Mouse (Mus musculus) layer of hippocampus, adult 18-20 months (tissue): ENCODE measurements around the gene Kmt2d. TPM values are rescaled to one million over a fixed set of nuclear protein-coding genes. Genes with fewer than 3 reads are reported as not detected.
"Not testable (repeated sequence)": the region's sequence is repeated elsewhere in the genome, so short reads cannot be mapped to it uniquely, and the experiment has no call there.

Experiments
- DNase-seq, 2 experiments: peaks; one replicate each; pipeline ENCODE4 v3.0.0; 2022; ENCODE audit warnings: low spot score in 2 of 2
- total RNA-seq, 2 experiments: library from RNA; stranded (reverse); gene quantifications; 2 replicates each; pipeline ENCODE4 v1.2.3; 2021

The Kmt2d gene
- total RNA-seq, 2 experiments from 2014 or later = 89.1 to 103 TPM

DNA sequence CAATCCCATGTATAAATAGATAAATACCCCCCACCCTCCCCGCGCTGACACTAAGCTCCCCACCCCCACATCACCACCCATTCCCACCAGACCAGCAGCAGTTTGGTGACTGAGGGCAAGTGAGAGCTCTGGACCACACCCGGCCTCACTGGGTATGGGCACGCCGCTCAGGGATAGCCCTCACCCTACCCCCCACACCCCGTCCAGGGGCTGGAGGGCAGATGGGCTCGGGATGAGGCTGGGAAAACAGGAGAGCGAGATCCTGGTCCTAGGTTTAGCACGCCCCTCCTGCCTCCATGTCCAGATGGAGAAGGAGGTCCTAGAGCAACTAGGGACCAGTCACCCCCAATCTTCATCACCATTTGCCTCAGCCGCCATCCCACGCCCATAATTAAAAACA lies 37.7 kb downstream of the Kmt2d start:
- no peak for DNase-seq

GRCm38 (mm10) chr15:98832161-98833058 lies 38.6 kb downstream of the Kmt2d start:
- DNase-seq = peak in 1 of 2 experiments; percentile 40

- DNase-seq = no peak
Observed at GRCm38 (mm10) chr15:98831684-98832035, 39.3 kb downstream of the Kmt2d start.

DNA sequence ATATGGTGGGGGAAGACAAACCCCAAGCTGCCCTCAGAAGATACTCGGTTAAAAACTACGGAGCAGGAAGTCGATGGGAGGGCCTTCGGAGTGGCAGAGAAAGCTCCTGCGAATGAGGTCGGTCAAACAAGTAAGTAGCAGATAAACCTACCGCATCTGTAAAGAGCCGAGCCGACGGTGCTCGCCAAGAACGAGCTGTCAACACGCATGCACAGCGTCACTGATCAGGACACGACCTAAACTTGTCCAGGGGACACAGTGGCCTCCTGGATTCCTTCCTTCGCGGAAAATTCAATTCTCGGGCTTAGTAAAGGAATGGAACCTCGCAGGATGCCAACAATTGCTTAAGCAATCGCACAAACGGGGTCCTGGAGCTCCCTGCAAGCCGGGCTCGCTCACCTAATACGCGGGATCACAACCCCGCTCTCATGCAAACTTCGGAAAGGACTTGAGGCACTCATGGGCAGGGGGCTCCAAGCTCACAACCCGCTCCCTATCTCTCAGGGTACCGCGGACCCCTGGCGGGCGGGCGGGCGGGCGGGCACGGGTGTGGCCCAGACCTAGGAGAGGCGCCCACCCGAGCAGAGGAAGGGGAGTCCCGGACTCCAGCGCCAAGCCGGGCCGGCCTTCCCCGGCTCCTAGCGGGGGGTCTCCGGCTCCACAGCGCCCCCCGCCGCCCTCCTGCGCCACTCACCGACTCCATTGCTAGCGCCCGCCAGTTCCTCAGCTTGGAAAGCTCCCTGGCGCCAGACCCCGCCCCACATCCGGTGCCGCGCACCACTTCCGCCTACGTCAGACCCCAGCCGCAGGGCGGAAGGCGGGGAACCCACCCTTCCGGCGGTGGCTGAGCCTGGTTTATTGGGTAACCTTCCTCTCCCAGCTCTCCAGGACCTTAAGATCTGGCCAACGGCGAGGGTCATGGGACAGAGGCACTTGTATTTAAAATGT lies 40.0 kb downstream of the Kmt2d start, which contains the start of gene Prkag1:
Gene Prkag1, minus strand, starts transcription at position 786 of the 948 bp plus-strand sequence.
- peak; percentile 94 to 95 for DNase-seq

DNA sequence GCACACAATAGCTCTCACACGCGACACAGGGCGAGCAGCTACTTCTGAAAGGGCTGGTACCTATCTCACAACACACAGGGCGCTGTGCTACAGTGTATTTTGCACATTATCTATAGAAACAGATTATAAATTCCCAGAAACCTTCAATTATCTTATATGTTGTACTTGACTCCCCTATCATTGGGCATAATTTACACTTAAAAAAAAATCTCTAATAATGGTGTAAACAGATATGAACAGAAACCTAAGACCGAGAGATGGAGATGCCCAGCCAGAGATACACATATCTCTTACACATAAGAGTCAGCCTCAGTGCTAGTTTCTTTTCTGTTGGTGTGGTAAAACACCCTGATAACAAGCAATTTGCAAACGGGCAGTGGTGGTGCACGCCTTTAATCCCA lies 43.4 kb downstream of the Kmt2d start:
- no peak for DNase-seq

DNA sequence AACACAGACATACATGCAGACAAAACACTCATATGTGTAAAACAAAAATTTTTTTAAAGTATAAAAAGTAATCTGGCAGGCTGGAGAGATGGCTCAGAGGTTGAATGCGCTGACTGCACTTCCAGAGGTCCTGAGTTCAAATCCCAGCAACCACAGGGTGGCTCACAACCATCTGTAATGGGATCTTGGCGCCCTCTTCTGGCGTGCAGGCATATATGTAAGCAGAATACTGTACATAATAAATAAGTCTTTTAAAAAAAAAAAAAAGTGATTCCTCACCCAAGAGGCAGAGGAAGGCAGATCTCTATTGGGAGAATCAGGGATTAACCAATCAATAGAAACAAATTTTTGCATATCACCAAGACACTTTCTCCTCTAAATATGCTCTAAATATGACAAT lies 47.6 kb downstream of the Kmt2d start:
- DNase-seq = no peak

GRCm38 (mm10) chr15:98822147-98822546 lies 48.9 kb downstream of the Kmt2d start:
- no peak for DNase-seq

DNA sequence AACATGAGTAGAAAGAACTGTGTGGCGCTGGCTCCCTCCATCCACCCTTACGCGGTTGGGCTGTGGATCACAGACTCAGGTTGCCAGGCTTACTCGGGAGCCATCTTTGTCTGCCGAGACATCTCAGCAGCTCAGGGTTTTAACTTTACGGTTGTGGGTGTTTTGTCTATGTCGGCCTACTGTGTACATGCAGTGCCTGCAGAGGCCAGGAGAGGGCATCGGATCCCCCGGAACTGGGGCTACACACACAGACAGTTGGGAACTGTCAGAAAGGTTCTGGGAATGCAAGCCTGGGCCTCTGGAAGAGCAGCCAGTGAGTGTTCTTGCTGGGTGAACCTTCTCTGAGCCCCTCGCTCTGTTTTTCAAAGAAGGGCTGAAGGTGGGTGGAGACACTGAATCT lies 49.6 kb downstream of the Kmt2d start:
- DNase-seq = peak in 1 of 2 experiments; percentile 41

DNA sequence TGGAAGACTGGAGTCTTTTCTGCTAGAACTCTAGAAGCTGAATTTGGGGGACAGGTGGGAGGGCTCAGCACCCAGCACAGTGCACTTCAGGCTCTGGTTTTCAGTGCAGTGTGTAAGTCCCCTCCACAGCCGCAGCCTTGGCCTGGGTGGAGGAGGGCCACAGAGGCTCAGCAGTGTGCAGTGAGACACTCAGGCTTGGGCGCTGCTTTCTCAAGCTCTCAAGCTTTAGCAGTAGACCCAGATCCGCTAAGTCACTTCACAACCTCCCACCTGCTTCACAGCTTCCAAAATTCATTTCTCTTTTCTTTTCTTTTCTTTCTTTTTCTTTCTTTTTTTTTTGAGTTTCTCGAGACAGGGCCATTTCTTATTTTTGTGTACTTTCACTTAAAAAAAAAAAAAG lies 50.1 kb downstream of the Kmt2d start:
- no peak for DNase-seq

GRCm38 (mm10) chr15:98818171-98818570 lies 52.8 kb downstream of the Kmt2d start:
- no peak for DNase-seq

DNA sequence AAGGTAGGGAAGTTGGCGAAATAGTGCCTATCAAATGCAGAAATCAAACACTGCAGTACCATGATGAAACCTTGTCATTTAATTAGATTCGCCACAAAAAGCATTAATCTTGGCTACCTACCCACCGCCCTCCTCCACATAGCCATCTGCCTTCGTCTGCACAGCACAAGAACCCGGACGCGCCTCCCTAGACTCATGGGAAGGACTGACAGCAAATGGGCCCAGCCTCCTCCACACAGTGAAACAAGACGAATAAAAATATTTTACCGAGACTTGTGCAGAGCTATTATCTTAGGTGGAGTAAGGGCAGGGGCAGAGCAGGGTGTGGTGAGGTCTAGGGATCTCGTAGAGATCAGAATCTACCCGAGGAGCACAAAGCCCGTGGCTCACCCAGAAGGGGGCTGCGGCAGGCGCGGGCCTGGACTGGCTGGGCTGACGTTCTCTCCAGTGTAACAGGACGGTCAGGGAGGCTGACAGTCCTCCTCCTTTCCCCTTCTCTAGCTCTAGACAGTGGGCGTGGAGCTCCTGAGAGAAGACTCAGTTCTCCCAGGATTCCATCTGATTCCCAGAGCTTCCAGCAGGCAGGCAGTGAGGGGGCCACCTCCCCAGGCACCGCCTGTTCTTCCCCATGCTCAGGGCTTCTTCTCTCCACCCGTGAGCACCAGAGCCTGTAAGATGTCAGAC lies 58.1 kb downstream of the Kmt2d start:
- DNase-seq = peak; percentile 91 to 94

- not testable (repeated sequence) for DNase-seq
Observed at GRCm38 (mm10) chr15:98810212-98810611, 60.8 kb downstream of the Kmt2d start.

GRCm38 (mm10) chr15:98809390-98809789 lies 61.6 kb downstream of the Kmt2d start, which contains the start of gene Ddn:
Ddn (minus strand) TSS chr15:98809490.
- DNase-seq = no peak

GRCm38 (mm10) chr15:98808651-98809134 lies 62.3 kb downstream of the Kmt2d start:
- DNase-seq = peak; percentile 90 to 94

GRCm38 (mm10) chr15:98807895-98808650 lies 62.9 kb downstream of the Kmt2d start:
- DNase-seq = peak; percentile 84 to 89

- DNase-seq = peak in 1 of 2 experiments; percentile 45
Observed at GRCm38 (mm10) chr15:98806809-98807770, 63.9 kb downstream of the Kmt2d start.

- DNase-seq = no peak
Observed at GRCm38 (mm10) chr15:98806071-98806808, 64.8 kb downstream of the Kmt2d start.

- peak; percentile 72 to 85 for DNase-seq
Observed at GRCm38 (mm10) chr15:98805324-98806040, 65.5 kb downstream of the Kmt2d start.
